Mouse (Mus musculus) heart, adult 2 months (tissue): ENCODE results near the gene Eno4. TPM values are rescaled to one million over a fixed set of nuclear protein-coding genes. Genes with fewer than 3 reads are reported as not detected.

ENCODE experiments used
- DNase-seq, 2 experiments: peaks; one replicate each; pipeline ENCODE4 v3.0.0; 2021
- H3K27ac ChIP-seq: fragments of 200-600 bp; 2 replicates; pipeline ENCODE4 v1.8.1; 2022
- H3K27me3 ChIP-seq: fragments of 200-500 bp; 2 replicates; pipeline ENCODE4 v1.6.1; 2012; ENCODE audit warnings: mild to moderate bottlenecking, low read length, inconsistent platforms, mixed read lengths; ENCODE audit not compliant: control insufficient read depth, insufficient read depth
- H3K36me3 ChIP-seq: fragments of 200-500 bp; 2 replicates; pipeline ENCODE4 v1.6.1; 2012; ENCODE audit warnings: low read length, inconsistent platforms; ENCODE audit not compliant: control insufficient read depth, insufficient read depth
- H3K4me1 ChIP-seq: fragments of 200-500 bp; 2 replicates; pipeline ENCODE4 v1.6.1; 2011; ENCODE audit warnings: low read length; ENCODE audit not compliant: control insufficient read depth, insufficient read depth
- H3K4me3 ChIP-seq: fragments of 200-600 bp; 2 replicates; pipeline ENCODE4 v1.8.1; 2022
- H3K79me2 ChIP-seq: fragments of 200-500 bp; replicated peaks from 2 replicates; pipeline ENCODE4 v1.6.1; 2012; ENCODE audit warnings: mild to moderate bottlenecking, inconsistent platforms, low read length, moderate library complexity, mixed read lengths; ENCODE audit not compliant: control insufficient read depth, insufficient read depth
- H3K9ac ChIP-seq: fragments of 200-500 bp; 2 replicates; pipeline ENCODE4 v1.6.1; 2012; ENCODE audit warnings: low read depth, mild to moderate bottlenecking, control low read depth, inconsistent platforms, low read length, mixed read lengths
- CTCF ChIP-seq: fragments of 200-600 bp; IDR thresholded peaks from 2 replicates; pipeline ENCODE4 v1.8.1; 2022; ENCODE audit warnings: antibody characterized with exemption, mild to moderate bottlenecking, moderate library complexity
- EP300 ChIP-seq: fragments of 200-500 bp; IDR thresholded peaks from 2 replicates; pipeline ENCODE4 v1.6.1; 2011; ENCODE audit warnings: low read depth, low read length, control low read depth; ENCODE audit not compliant: insufficient read depth
- POLR2A ChIP-seq: fragments of 200-500 bp; IDR thresholded peaks from 2 replicates; pipeline ENCODE4 v1.6.1; 2011; ENCODE audit warnings: mild to moderate bottlenecking, low read depth, low read length, control low read depth; ENCODE audit not compliant: insufficient read depth
- WGBS: fragments of 180-500 bp; shearing (Covaris S2); methylation state at CpG from one replicate; pipeline ENCODE4 v1.1.7; 2018; 5-methylcytosine and 5-hydroxymethylcytosine counted together
- intact Hi-C: fragments of 180-260 bp; cut with DNase I; formaldehyde crosslinking; loops from one replicate; pipeline ENCODE4 v1.15.1; 2025
- polyA plus RNA-seq: library from polyadenylated mRNA; depleted of rRNA; stranded (reverse); fragments of >200 nt; gene quantifications from 2 replicates; pipeline ENCODE4 v1.2.3, GENCODE M21; 2012
- total RNA-seq, 2 experiments: library from RNA; stranded (reverse); gene quantifications; 2 replicates each; pipeline ENCODE4 v1.2.3; 2021

Gene Eno4
- total and polyA plus RNA-seq, 3 experiments: 0.27 TPM; not detected in 2

DNA sequence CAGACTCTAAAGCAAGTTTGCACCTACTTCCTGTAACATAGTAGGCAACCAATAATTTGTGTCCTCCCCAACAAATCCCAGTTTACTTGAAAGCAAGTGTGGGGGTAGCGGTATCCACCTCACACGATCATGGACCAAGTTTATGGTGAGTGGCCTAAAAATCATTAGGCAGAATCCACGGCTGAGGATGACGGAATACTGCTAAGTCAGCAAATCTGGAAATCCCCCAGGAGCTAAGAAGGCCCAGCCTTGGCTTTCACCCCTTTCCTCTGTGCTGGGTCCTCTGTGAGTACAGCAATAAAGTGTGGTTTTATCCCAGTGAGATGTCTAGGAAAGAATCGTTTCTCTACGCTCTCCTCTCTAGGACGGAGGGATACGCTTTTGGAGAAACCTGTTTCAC lies 11.6 kb downstream of the Eno4 start:
- H3K79me2 ChIP-seq: no peaks in the 10 kb centered on the region
- no peak overlapping the region for H3K4me3 ChIP-seq
- no peak overlapping the region for H3K27ac ChIP-seq
- intact Hi-C loops: no loop called here
- 84% methylated on average over 8 of the region's 8 CpGs for WGBS
- 0 out of 2 replicates have a peak, but pooled peaks cover 2% of the 10 kb centered on the region for H3K27me3 ChIP-seq
- H3K4me1 ChIP-seq: no peaks in the 10 kb centered on the region
- H3K9ac ChIP-seq: no peak overlapping the region
- no peak for DNase-seq
- H3K36me3 ChIP-seq: no peaks in the 10 kb centered on the region
- TF ChIP-seq EP300 (no peak), POLR2A (no peak), CTCF (no peak)

DNA sequence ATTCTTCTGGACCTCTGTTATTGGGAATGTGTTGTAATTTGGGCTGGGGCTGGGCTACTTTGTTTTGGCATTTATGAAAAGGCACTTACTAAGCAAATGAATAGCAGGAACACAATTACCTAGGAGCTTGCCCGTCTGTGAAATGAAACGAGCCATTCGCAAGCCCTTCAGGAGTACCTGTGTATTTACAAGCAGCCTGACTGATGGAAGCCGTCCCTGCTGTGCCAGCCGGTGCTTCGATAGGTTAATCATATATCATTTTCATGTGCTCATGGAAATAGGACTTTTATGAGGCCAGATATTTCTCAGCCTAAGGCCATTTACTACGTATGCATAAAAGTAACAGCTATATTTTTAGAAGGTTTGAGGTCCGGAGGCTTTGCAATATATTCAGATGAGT lies 19.8 kb downstream of the Eno4 start:
- H3K4me3 ChIP-seq: no peak overlapping the region
- TF ChIP-seq EP300 (no peak), CTCF (no peak), POLR2A (no peak)
- intact Hi-C loops: no loop called here
- H3K79me2 ChIP-seq: no peaks in the 10 kb centered on the region
- peaks cover 2% of the 10 kb centered on the region; the same call in 1 of the 2 replicates for H3K27me3 ChIP-seq
- no peak overlapping the region for H3K27ac ChIP-seq
- DNase-seq: no peak
- no peak overlapping the region for H3K9ac ChIP-seq
- no peaks in the 10 kb centered on the region for H3K4me1 ChIP-seq
- H3K36me3 ChIP-seq: no peaks in the 10 kb centered on the region
- 81% methylated on average over 8 of the region's 8 CpGs for WGBS

DNA sequence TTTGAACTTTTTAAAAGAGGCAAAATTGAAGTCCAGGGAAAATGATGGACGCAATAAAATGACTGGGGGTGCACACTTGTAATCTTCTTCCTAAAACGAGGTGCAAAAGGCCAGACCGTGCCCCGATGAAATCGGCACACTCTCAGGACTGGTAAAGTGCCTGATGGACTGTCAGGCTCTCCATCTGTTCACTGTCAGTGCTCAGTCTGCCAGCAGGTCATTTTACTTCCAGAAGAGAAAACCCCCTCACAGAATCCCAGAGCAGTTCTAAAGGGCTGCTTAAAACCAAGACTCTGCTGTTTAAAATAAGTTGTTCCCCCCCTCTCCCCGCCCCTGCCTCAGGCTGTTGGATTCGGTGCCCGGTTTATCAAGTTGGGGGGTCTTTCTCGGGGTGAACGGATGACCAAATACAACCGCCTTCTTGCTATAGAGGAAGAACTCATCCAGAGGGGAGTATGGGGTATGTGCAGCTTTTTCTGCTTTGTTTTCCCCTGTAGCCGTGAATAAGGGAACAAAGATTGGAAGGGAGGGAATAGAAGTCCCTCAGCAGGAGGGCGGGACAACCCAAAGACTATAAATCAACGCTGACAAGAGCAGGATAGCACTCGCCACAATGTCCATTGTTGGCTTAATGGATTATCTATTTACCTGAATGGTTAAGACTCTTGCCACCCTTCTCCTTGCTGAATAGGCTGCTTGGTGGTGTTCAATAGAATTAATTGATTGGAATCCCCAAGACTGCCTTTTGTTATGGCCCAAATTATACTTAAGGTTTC lies 25.7 kb downstream of the Eno4 start:
- intact Hi-C loops: no loop called here
- no peak for DNase-seq
- TF ChIP-seq POLR2A (no peak), CTCF (no peak), EP300 (no peak)
- H3K27me3 ChIP-seq: peaks cover 2% of the 10 kb centered on the region; the same call in 1 of the 2 replicates
- no peak overlapping the region for H3K9ac ChIP-seq
- no peaks in the 10 kb centered on the region for H3K4me1 ChIP-seq
- H3K36me3 ChIP-seq: no peaks in the 10 kb centered on the region
- WGBS: 51% methylated on average over 15 of the region's 15 CpGs
- H3K27ac ChIP-seq: no peak overlapping the region
- no peak overlapping the region for H3K4me3 ChIP-seq
- H3K79me2 ChIP-seq: no peaks in the 10 kb centered on the region

DNA sequence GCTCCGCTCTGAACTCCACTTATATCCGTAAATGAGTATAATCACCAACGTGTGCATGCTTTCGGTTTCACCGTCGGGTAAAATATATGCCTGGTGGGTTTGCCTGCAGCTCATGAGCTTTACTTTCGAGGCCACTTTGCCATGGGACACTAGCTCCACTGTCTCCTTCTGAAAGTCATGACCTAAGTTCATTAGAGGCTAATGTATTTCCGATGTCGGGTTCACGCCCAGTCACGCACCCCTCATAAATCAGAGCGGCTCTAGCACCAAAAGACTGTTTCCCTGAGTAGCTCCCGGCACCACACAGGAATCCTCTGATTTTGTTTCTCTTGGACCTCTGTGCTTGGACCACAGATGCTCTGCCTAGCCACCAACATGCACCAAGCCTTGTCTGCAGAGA lies 27.6 kb downstream of the Eno4 start:
- Histone ChIP-seq H3K4me1 (no peaks in the 10 kb centered on the region), H3K9ac (no peak overlapping the region), H3K4me3 (no peak overlapping the region), H3K27ac (no peak overlapping the region), H3K27me3 (peaks cover 2% of the 10 kb centered on the region; the same call in 1 of the 2 replicates), H3K36me3 (no peaks in the 10 kb centered on the region), H3K79me2 (no peaks in the 10 kb centered on the region)
- TF ChIP-seq CTCF (no peak), POLR2A (no peak)
- 85% methylated on average over 13 of the region's 13 CpGs for WGBS
- DNase-seq: no peak
- intact Hi-C loops: no loop called here

DNA sequence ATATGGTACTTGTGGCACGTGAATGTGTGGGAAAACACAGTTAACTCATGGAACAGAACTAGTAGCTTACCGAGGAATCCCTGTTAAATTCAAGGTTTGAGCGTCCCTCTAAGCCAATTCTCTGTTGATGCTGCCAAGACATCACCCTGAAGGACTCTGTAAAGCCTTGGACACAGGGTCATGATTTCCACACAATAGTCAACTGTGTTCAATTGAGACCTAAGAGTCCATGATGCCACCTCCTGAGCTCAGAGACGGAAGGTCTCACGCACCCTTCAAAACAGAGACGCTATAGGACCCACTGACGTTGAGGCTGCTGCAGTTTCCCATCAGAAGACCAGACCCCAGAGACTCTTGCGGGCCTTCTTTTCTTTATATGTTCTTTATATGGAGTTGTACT lies 30.9 kb downstream of the Eno4 start:
- Histone ChIP-seq H3K9ac (no peak overlapping the region), H3K4me3 (no peak overlapping the region), H3K27me3 (no peaks in the 10 kb centered on the region; the same call in 1 of the 2 replicates), H3K36me3 (no peaks in the 10 kb centered on the region), H3K79me2 (no peaks in the 10 kb centered on the region), H3K27ac (no peak overlapping the region), H3K4me1 (no peaks in the 10 kb centered on the region; the same call in 1 of the 2 replicates)
- TF ChIP-seq CTCF: no peak
- TF ChIP-seq POLR2A: no peak
- no peak for TF ChIP-seq EP300
- intact Hi-C loops: no loop called here
- 87% methylated on average over 8 of the region's 8 CpGs for WGBS
- no peak for DNase-seq

DNA sequence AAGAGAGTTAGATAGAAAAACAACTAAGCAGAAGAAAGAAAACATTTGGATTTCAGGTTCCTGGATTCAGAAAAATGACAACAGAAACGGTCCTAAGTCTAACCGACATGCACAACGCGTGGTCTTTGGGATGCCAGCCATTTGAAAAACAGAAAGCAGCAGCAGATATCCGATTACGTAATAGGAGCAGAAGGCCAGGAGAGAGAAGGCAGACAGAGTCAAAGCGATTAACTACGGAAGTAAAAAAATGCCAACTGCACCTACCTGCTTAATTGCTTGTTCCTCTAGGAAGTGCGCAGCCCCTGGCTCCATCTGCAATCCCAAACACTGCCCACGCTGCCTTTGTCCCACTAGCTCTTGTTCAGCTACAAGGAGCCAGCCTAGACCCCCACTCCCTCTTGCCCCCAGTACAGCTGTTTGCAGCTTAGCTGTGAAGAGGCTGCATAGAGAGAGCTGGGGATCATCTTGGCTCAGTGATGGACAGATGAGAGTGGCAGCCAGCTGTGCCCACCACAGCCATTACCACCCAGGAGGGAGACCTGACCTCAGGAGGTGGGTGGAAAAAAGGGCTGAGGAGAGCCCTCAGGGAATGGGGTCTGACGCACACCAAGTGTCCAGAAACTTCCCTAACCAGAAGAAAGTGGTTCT lies 32.1 kb downstream of the Eno4 start:
- DNase-seq: no peak
- no peak overlapping the region for H3K9ac ChIP-seq
- intact Hi-C loops: no loop called here
- 77% methylated on average over 11 of the region's 11 CpGs for WGBS
- H3K36me3 ChIP-seq: no peaks in the 10 kb centered on the region
- H3K79me2 ChIP-seq: no peaks in the 10 kb centered on the region
- H3K27me3 ChIP-seq: no peaks in the 10 kb centered on the region; the same call in 1 of the 2 replicates
- no peak overlapping the region for H3K4me3 ChIP-seq
- no peak overlapping the region for H3K27ac ChIP-seq
- no peaks in the 10 kb centered on the region; the same call in 1 of the 2 replicates for H3K4me1 ChIP-seq
- TF ChIP-seq CTCF (no peak), POLR2A (no peak), EP300 (no peak)
